Mouse (Mus musculus) liver, embryonic 13.5 days (tissue): ENCODE data around the gene Trappc6a. TPM values are rescaled to one million over a fixed set of nuclear protein-coding genes. Genes with fewer than 3 reads are reported as not detected.

Experiments
- ATAC-seq: fragments of 200-750 bp; cut with Nextera tagmentation; 2 replicates; pipeline ENCODE4 v1.8.0; 2017; ENCODE audit warnings: low read depth, mild to moderate bottlenecking, moderate number of reproducible peaks, moderate library complexity
- DNase-seq: peaks from one replicate; pipeline ENCODE4 v3.0.0; 2022
- H3K27ac ChIP-seq: fragments of 300-500 bp; sonication (generic); 2 replicates; pipeline ENCODE4 v1.5.1; 2015; ENCODE audit warnings: moderate library complexity, mild to moderate bottlenecking, inconsistent platforms
- H3K27me3 ChIP-seq: fragments of 300-500 bp; sonication (generic); 2 replicates; pipeline ENCODE4 v1.6.1; 2015; ENCODE audit warnings: mild to moderate bottlenecking, inconsistent platforms
- H3K36me3 ChIP-seq: fragments of 300-500 bp; sonication (generic); 2 replicates; pipeline ENCODE4 v1.6.1; 2015; ENCODE audit warnings: mild to moderate bottlenecking, inconsistent platforms
- H3K4me1 ChIP-seq: fragments of 300-500 bp; sonication (generic); replicated peaks from 2 replicates; pipeline ENCODE4 v1.6.1; 2015; ENCODE audit warnings: inconsistent platforms
- H3K4me2 ChIP-seq: fragments of 300-500 bp; sonication (generic); 2 replicates; pipeline ENCODE4 v1.6.1; 2015; ENCODE audit warnings: inconsistent platforms, mild to moderate bottlenecking, moderate library complexity
- H3K4me3 ChIP-seq: fragments of 300-500 bp; sonication (generic); replicated peaks from 2 replicates; pipeline ENCODE4 v1.5.1; 2015; ENCODE audit warnings: mild to moderate bottlenecking, inconsistent platforms
- H3K9ac ChIP-seq: fragments of 300-500 bp; sonication (generic); 2 replicates; pipeline ENCODE4 v1.6.1; 2015; ENCODE audit warnings: mild to moderate bottlenecking, inconsistent platforms
- H3K9me3 ChIP-seq: fragments of 300-500 bp; sonication (generic); replicated peaks from 2 replicates; pipeline ENCODE4 v1.6.1; 2016; ENCODE audit warnings: inconsistent platforms
- WGBS: fragments of 180-500 bp; shearing (Covaris S2); methylation state at CpG from one replicate; pipeline ENCODE4 v1.1.7; 2015; ENCODE audit not compliant: insufficient replicate concordance; 5-methylcytosine and 5-hydroxymethylcytosine counted together
- polyA plus RNA-seq: library from polyadenylated mRNA; unstranded; fragments of >200 nt; fragmentation: Nextera tagmentation; extraction: Ambion mirVana; gene quantifications from 2 replicates; pipeline ENCODE4 v1.2.1, GENCODE M21; 2015

Gene Trappc6a
- polyA plus RNA-seq, 1 experiment from 2014 or later, result 45.2 TPM

GRCm38 (mm10) chr7:19525105-19525481 lies 16.9 kb downstream of the Trappc6a start:
- H3K4me1 ChIP-seq, result peaks cover 22% of the 10 kb centered on the region
- no peaks in the 10 kb centered on the region for H3K9me3 ChIP-seq
- H3K27ac ChIP-seq, result no peak overlapping the region
- peaks cover 57% of the 10 kb centered on the region for H3K27me3 ChIP-seq
- no peak for DNase-seq
- ATAC-seq, result no peak
- 72% methylated on average over 2 of the region's 2 CpGs for WGBS
- H3K4me2 ChIP-seq, result no peak overlapping the region
- no peak overlapping the region for H3K4me3 ChIP-seq
- H3K9ac ChIP-seq, result no peak overlapping the region
- H3K36me3 ChIP-seq, result peaks cover 18% of the 10 kb centered on the region

DNA sequence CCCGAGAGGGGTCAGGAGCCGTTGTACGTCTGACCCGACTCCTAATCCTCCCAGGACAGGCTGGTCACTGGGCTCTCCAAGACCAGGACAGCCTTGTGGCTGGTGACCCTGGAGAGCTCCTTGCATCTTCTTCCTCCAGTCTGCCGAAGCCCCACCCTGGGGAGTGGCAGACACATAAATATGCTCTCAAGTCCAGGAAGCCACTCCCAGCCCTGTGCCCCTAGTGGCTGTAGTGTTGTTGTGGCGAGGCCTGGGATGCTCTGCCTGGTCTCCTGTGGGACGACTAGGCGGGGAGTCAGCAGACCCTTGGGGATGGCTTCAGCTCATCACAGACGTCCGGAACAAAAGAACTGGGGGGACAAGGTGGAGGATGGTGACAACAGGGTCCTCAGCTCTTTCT lies 22.9 kb downstream of the Trappc6a start:
- Histone ChIP-seq H3K4me1 (no peaks in the 10 kb centered on the region), H3K4me2 (no peak overlapping the region), H3K9me3 (no peaks in the 10 kb centered on the region), H3K27ac (no peak overlapping the region), H3K27me3 (no peaks in the 10 kb centered on the region), H3K36me3 (peaks cover 78% of the 10 kb centered on the region), H3K4me3 (no peak overlapping the region), H3K9ac (no peak overlapping the region)
- DNase-seq (no peak), ATAC-seq (0 out of 2 replicates have a peak, but pooled peaks have one; percentile 13)
- 82% methylated on average over 10 of the region's 10 CpGs for WGBS

GRCm38 (mm10) chr7:19532240-19532639 lies 24.0 kb downstream of the Trappc6a start:
- no peaks in the 10 kb centered on the region for H3K4me1 ChIP-seq
- H3K4me2 ChIP-seq, result no peak overlapping the region
- H3K4me3 ChIP-seq, result no peak overlapping the region
- no peak overlapping the region for H3K9ac ChIP-seq
- H3K27ac ChIP-seq, result no peak overlapping the region
- DNase-seq (no peak), ATAC-seq (no peak)
- no peaks in the 10 kb centered on the region for H3K27me3 ChIP-seq
- 94% methylated on average over 14 of the region's 14 CpGs for WGBS
- peaks cover 86% of the 10 kb centered on the region for H3K36me3 ChIP-seq
- no peaks in the 10 kb centered on the region for H3K9me3 ChIP-seq

GRCm38 (mm10) chr7:19534676-19535075 lies 26.5 kb downstream of the Trappc6a start:
- 94% methylated on average over 10 of the region's 10 CpGs for WGBS
- no peak for ATAC-seq
- no peak overlapping the region for H3K27ac ChIP-seq
- H3K4me2 ChIP-seq, result no peak overlapping the region
- no peaks in the 10 kb centered on the region for H3K9me3 ChIP-seq
- H3K4me3 ChIP-seq, result no peak overlapping the region
- peaks cover 4% of the 10 kb centered on the region; the same call in 1 of the 2 replicates for H3K4me1 ChIP-seq
- no peaks in the 10 kb centered on the region for H3K27me3 ChIP-seq
- H3K9ac ChIP-seq, result no peak overlapping the region
- H3K36me3 ChIP-seq, result peaks cover 77% of the 10 kb centered on the region
- no peak for DNase-seq

DNA sequence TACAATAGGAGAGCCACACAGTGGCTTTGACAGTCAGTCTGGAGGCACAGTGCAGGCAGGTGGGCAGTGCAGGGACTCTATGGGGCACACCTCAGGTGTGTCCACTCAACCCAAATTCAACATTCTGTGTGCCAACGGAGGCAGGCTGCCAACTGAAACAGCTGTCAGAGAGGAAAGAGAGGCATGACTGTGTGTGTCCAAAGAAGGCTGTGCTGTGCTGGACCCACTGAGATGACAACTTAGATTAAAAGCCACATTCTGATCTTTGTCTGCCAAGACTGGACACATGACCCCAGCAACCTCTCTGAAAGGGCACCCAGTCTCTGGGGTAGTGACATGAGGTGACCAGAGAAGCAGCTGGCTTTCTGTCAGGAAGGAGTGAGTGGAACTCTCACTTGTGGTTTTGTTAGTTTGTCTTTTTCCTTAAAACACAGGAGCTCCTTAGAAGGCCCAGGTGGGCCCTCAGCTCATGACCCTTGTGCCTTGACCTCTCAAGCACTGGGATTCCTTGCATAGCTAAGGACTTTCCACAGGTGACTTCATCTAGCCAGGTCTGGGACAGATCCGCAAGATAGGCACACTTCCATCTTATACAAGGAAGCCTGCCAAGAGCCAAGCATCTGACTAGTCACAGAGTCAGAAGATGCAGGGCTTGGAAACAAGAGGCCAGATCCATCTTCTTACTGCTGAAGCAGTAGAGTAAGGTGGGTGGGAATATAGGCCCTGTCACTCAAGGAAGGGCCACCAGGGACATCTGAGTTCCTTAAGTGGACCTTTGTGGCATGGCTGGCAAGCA lies 32.8 kb downstream of the Trappc6a start:
- Histone ChIP-seq H3K9ac (no peak overlapping the region), H3K36me3 (peaks cover 23% of the 10 kb centered on the region), H3K9me3 (no peaks in the 10 kb centered on the region), H3K4me3 (no peak overlapping the region), H3K4me1 (peaks cover 41% of the 10 kb centered on the region), H3K4me2 (no peak overlapping the region), H3K27ac (no peak overlapping the region), H3K27me3 (no peaks in the 10 kb centered on the region)
- WGBS, result 98% methylated on average over 2 of the region's 2 CpGs
- ATAC-seq (no peak), DNase-seq (no peak)

GRCm38 (mm10) chr7:19541681-19542154 lies 33.5 kb downstream of the Trappc6a start:
- H3K9ac ChIP-seq, result no peak overlapping the region
- no peaks in the 10 kb centered on the region for H3K27me3 ChIP-seq
- DNase-seq, result no peak
- no peak for ATAC-seq
- no peak overlapping the region for H3K27ac ChIP-seq
- no peaks in the 10 kb centered on the region for H3K9me3 ChIP-seq
- H3K4me2 ChIP-seq, result no peak overlapping the region
- WGBS, result 76% methylated on average over 7 of the region's 7 CpGs
- peaks cover 16% of the 10 kb centered on the region for H3K36me3 ChIP-seq
- H3K4me3 ChIP-seq, result no peak overlapping the region
- peaks cover 48% of the 10 kb centered on the region for H3K4me1 ChIP-seq

GRCm38 (mm10) chr7:19542155-19542691 lies 34.0 kb downstream of the Trappc6a start:
- H3K4me3 ChIP-seq, result no peak overlapping the region
- 62% methylated on average over 8 of the region's 8 CpGs for WGBS
- no peaks in the 10 kb centered on the region for H3K9me3 ChIP-seq
- no peak overlapping the region for H3K27ac ChIP-seq
- 0 out of 2 replicates have a peak, but pooled peaks have one; percentile 7 for ATAC-seq
- no peak overlapping the region for H3K9ac ChIP-seq
- peaks cover 53% of the 10 kb centered on the region for H3K4me1 ChIP-seq
- DNase-seq, result no peak
- H3K27me3 ChIP-seq, result no peaks in the 10 kb centered on the region
- no peak overlapping the region for H3K4me2 ChIP-seq
- peaks cover 14% of the 10 kb centered on the region for H3K36me3 ChIP-seq

GRCm38 (mm10) chr7:19543584-19543983 lies 35.4 kb downstream of the Trappc6a start:
- 47% methylated on average over 6 of the region's 6 CpGs for WGBS
- Histone ChIP-seq H3K9me3 (no peaks in the 10 kb centered on the region), H3K4me2 (no peak overlapping the region), H3K27me3 (no peaks in the 10 kb centered on the region), H3K9ac (no peak overlapping the region), H3K36me3 (peaks cover 9% of the 10 kb centered on the region; the same call in 1 of the 2 replicates), H3K4me1 (peaks cover 63% of the 10 kb centered on the region), H3K27ac (no peak overlapping the region), H3K4me3 (no peak overlapping the region)
- ATAC-seq, result no peak
- DNase-seq, result no peak

DNA sequence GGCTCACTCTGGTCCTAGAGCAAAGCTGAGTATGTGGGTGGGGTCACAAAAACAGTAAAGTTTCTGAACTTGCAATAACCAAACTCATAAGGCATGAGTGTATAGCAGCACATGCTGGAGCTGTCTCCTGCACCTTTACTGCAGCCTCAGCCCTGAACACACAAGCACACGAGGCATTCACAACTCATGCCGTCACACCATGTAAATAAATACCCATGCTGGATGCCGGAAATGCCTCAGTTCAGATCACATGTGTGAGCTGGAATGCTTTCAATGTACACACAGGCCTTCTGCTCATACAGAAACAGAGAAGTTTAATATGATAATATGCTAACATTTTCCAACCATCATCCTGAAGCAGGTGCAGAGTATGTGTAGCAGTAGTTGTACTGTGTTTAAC lies 37.8 kb downstream of the Trappc6a start:
- Histone ChIP-seq H3K4me2 (no peak overlapping the region), H3K36me3 (peaks cover 17% of the 10 kb centered on the region; the same call in 1 of the 2 replicates), H3K4me3 (no peak overlapping the region), H3K27me3 (no peaks in the 10 kb centered on the region), H3K9ac (no peak overlapping the region), H3K9me3 (no peaks in the 10 kb centered on the region), H3K27ac (no peak overlapping the region), H3K4me1 (peaks cover 74% of the 10 kb centered on the region)
- no peak for DNase-seq
- ATAC-seq, result no peak
- 77% methylated on average over 3 of the region's 3 CpGs for WGBS

DNA sequence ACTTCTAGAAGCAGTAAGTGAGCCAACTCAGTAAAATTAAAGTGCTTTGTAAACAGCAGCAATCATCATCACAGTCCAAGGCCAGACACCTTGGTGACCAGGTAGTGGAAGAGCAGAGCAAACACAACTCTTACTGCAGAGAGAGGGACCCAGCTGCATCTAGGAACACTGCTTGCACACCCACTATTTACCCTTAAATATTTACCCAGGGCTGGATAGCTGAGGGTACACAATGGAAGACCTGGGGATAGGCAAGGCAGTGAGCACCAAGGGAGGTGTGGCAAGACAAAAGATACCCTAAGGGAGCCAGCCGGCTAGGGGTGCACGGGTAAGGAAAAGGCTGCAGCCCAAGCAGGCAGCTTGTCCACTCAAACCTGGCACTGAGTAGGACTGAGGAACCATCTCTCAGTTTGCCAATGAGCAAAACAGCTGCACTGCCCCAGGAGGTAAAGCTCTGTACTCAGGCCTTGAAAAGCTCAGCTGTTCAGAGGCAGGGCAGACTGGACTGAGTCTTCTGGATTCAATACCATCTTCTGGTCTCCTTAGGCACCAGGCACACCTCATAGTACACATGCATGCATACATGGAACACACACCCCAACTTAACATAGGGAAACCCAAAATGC lies 39.3 kb downstream of the Trappc6a start:
- 0 out of 2 replicates have a peak overlapping the region, but pooled peaks have one; percentile 4 for H3K27ac ChIP-seq
- peaks cover 81% of the 10 kb centered on the region for H3K4me1 ChIP-seq
- no peak overlapping the region for H3K9ac ChIP-seq
- H3K27me3 ChIP-seq, result no peaks in the 10 kb centered on the region
- ATAC-seq (peak; percentile 28; the same call in 1 of the 2 replicates), DNase-seq (no peak)
- WGBS, result 78% methylated on average over 2 of the region's 2 CpGs
- H3K36me3 ChIP-seq, result peaks cover 18% of the 10 kb centered on the region
- no peak overlapping the region for H3K4me3 ChIP-seq
- H3K9me3 ChIP-seq, result no peaks in the 10 kb centered on the region
- H3K4me2 ChIP-seq, result 0 out of 2 replicates have a peak overlapping the region, but pooled peaks have one; percentile 5

DNA sequence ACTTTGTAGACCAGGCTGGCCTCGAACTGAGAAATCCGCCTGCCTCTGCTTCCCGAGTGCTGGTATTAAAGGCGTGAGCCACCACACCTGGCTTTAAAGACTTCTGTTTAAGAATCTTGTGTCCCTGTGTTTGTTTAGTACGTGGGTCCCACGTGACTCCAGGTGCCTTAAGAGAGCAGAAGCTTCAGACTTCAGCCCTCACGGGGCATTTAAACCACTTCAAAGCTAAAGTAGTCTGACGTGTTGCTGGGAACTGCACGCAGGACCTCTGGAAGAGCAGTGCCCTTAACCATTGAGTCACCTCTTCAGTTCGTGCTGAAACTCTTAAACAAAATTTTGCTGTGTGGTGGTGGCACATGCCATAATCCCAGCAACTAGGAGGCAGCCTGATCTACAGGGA lies 41.2 kb downstream of the Trappc6a start:
- H3K4me3 ChIP-seq, result no peak overlapping the region
- no peaks in the 10 kb centered on the region for H3K9me3 ChIP-seq
- H3K27ac ChIP-seq, result no peak overlapping the region
- H3K4me2 ChIP-seq, result no peak overlapping the region
- no peaks in the 10 kb centered on the region for H3K27me3 ChIP-seq
- H3K4me1 ChIP-seq, result peaks cover 77% of the 10 kb centered on the region
- DNase-seq, result no peak
- no peak for ATAC-seq
- H3K9ac ChIP-seq, result no peak overlapping the region
- peaks cover 38% of the 10 kb centered on the region for H3K36me3 ChIP-seq
- WGBS, result 87% methylated on average over 10 of the region's 10 CpGs
